Mouse (Mus musculus) intestine, postnatal 0 days (tissue): ENCODE data around the gene Smpdl3b. TPM values are rescaled to one million over a fixed set of nuclear protein-coding genes. Genes with fewer than 3 reads are reported as not detected.
"Not testable (repeated sequence)": the region's sequence is repeated elsewhere in the genome, so short reads cannot be mapped to it uniquely, and the experiment has no call there.

Experiments used
- ATAC-seq: fragments of 200-750 bp; cut with Nextera tagmentation; 2 replicates; pipeline ENCODE4 v1.8.0; 2017; ENCODE audit warnings: mild to moderate bottlenecking, moderate TSS enrichment, moderate library complexity
- H3K27ac ChIP-seq: fragments of 300-500 bp; sonication (generic); 2 replicates; pipeline ENCODE4 v1.5.1; 2014; ENCODE audit warnings: mild to moderate bottlenecking, low read depth, low read length, moderate library complexity
- H3K27me3 ChIP-seq: fragments of 300-500 bp; sonication (generic); replicated peaks from 2 replicates; pipeline ENCODE4 v1.6.1; 2014; ENCODE audit warnings: low read length, mixed read lengths; ENCODE audit not compliant: control insufficient read depth, insufficient read depth
- H3K36me3 ChIP-seq: fragments of 300-500 bp; sonication (generic); 2 replicates; pipeline ENCODE4 v1.6.1; 2014; ENCODE audit warnings: mild to moderate bottlenecking, moderate library complexity; ENCODE audit not compliant: control insufficient read depth, insufficient read depth
- H3K4me1 ChIP-seq: fragments of 300-500 bp; sonication (generic); replicated peaks from 2 replicates; pipeline ENCODE4 v1.6.1; 2014; ENCODE audit warnings: antibody characterized with exemption, low read length, mixed read lengths; ENCODE audit not compliant: control insufficient read depth, insufficient read depth
- H3K4me2 ChIP-seq: fragments of 300-500 bp; sonication (generic); replicated peaks from 2 replicates; pipeline ENCODE4 v1.6.1; 2014; ENCODE audit warnings: low read depth, mild to moderate bottlenecking, moderate library complexity
- H3K4me3 ChIP-seq: fragments of 300-500 bp; sonication (generic); 2 replicates; pipeline ENCODE4 v1.5.1; 2014; ENCODE audit warnings: low read depth, low read length
- H3K9ac ChIP-seq: fragments of 300-500 bp; sonication (generic); 2 replicates; pipeline ENCODE4 v1.6.1; 2014; ENCODE audit warnings: mild to moderate bottlenecking, low read depth, low read length
- H3K9me3 ChIP-seq: fragments of 300-500 bp; sonication (generic); 2 replicates; pipeline ENCODE4 v1.6.1; 2016; ENCODE audit warnings: mixed run types; ENCODE audit not compliant: control insufficient read depth
- CTCF ChIP-seq: sonication (generic); IDR thresholded peaks from 2 replicates; pipeline ENCODE4 v1.5.1; 2016; ENCODE audit warnings: low read depth, mild to moderate bottlenecking, control low read depth, antibody characterized with exemption, moderate library complexity
- WGBS: fragments of 180-500 bp; shearing (Covaris S2); extraction: QIAGEN DNeasy Blood & Tissue Kit; methylation state at CpG from one replicate; pipeline ENCODE4 v1.1.7; 2014; 5-methylcytosine and 5-hydroxymethylcytosine counted together
- polyA plus RNA-seq: library from polyadenylated mRNA; unstranded; fragments of >200 nt; fragmentation: Nextera tagmentation; extraction: Ambion mirVana; gene quantifications from 2 replicates; pipeline ENCODE4 v1.2.1, GENCODE M21; 2015

The Smpdl3b gene
- polyA plus RNA-seq, 1 experiment from 2014 or later = 2.9 TPM

GRCm38 (mm10) chr4:132743992-132744911 lies 12.8 kb downstream of the Smpdl3b start:
- H3K4me3 ChIP-seq = no peak overlapping the region
- no peak for TF ChIP-seq CTCF
- no peak for ATAC-seq
- no peaks in the 10 kb centered on the region for H3K9me3 ChIP-seq
- no peak overlapping the region for H3K27ac ChIP-seq
- WGBS = 79% methylated on average over 11 of the region's 11 CpGs
- no peak overlapping the region for H3K9ac ChIP-seq
- H3K4me1 ChIP-seq = 0 out of 2 replicates have a peak, but pooled peaks cover 5% of the 10 kb centered on the region
- H3K36me3 ChIP-seq = no peaks in the 10 kb centered on the region
- no peaks in the 10 kb centered on the region for H3K27me3 ChIP-seq
- no peak overlapping the region for H3K4me2 ChIP-seq

- Histone ChIP-seq H3K4me1 (no peaks in the 10 kb centered on the region), H3K27ac (no peak overlapping the region), H3K36me3 (no peaks in the 10 kb centered on the region), H3K4me3 (no peak overlapping the region), H3K9ac (no peak overlapping the region), H3K9me3 (no peaks in the 10 kb centered on the region), H3K27me3 (no peaks in the 10 kb centered on the region), H3K4me2 (no peak overlapping the region)
- no peak for TF ChIP-seq CTCF
- WGBS = 91% methylated on average over 7 of the region's 7 CpGs
- ATAC-seq = no peak
These were observed 15.6 kb downstream of the Smpdl3b start for GRCm38 (mm10) chr4:132741491-132741890.

- ATAC-seq, H3K36me3 ChIP-seq, H3K4me1 ChIP-seq, H3K9ac ChIP-seq, H3K4me3 ChIP-seq, H3K27ac ChIP-seq, H3K27me3 ChIP-seq, H3K4me2 ChIP-seq, H3K9me3 ChIP-seq: not testable (repeated sequence)
- WGBS = 92% methylated on average over 9 of the region's 9 CpGs
These were observed 19.9 kb downstream of the Smpdl3b start for GRCm38 (mm10) chr4:132737154-132737553.

GRCm38 (mm10) chr4:132735894-132736293 lies 21.2 kb downstream of the Smpdl3b start:
- no peaks in the 10 kb centered on the region for H3K9me3 ChIP-seq
- no peaks in the 10 kb centered on the region for H3K4me1 ChIP-seq
- H3K9ac ChIP-seq = no peak overlapping the region
- WGBS = 50% methylated on average over 3 of the region's 3 CpGs
- peak; percentile 30; the same call in 1 of the 2 replicates for ATAC-seq
- TF ChIP-seq CTCF = peak; percentile 59
- no peaks in the 10 kb centered on the region for H3K36me3 ChIP-seq
- no peak overlapping the region for H3K4me2 ChIP-seq
- no peak overlapping the region for H3K4me3 ChIP-seq
- H3K27me3 ChIP-seq = no peaks in the 10 kb centered on the region
- H3K27ac ChIP-seq = no peak overlapping the region

GRCm38 (mm10) chr4:132735389-132735788 lies 21.7 kb downstream of the Smpdl3b start:
- H3K27ac ChIP-seq = no peak overlapping the region
- H3K9ac ChIP-seq = no peak overlapping the region
- no peak overlapping the region for H3K4me2 ChIP-seq
- TF ChIP-seq CTCF = no peak
- no peak overlapping the region for H3K4me3 ChIP-seq
- H3K36me3 ChIP-seq = no peaks in the 10 kb centered on the region
- H3K27me3 ChIP-seq = no peaks in the 10 kb centered on the region
- H3K4me1 ChIP-seq = no peaks in the 10 kb centered on the region
- 77% methylated on average over 2 of the region's 2 CpGs for WGBS
- H3K9me3 ChIP-seq = no peaks in the 10 kb centered on the region
- no peak for ATAC-seq

DNA sequence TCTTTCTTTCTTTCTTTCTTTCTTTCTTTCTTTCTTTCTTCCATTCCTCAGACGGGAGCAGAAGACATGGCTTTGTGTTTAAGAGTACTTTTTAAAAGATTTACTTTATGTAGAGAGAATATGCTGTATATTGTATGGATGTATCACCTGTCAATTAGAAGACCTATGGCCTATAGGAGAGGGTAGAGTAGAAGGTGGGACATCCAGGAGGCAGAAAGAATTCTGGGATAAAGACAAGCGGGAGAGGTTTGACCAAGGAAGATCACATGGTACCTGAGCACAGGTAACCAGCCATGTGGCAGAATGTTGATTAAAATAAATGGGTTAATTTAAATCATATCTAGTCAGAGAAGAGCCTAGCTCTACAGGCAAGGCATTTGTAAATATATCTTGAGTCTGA lies 22.3 kb downstream of the Smpdl3b start:
- no peak overlapping the region for H3K4me3 ChIP-seq

More for the DNA sequence above, 22.3 kb downstream of the Smpdl3b start:
- WGBS = 90% methylated on average over 2 of the region's 2 CpGs
- Histone ChIP-seq H3K27ac (no peak overlapping the region), H3K27me3 (no peaks in the 10 kb centered on the region), H3K4me1 (no peaks in the 10 kb centered on the region), H3K36me3 (no peaks in the 10 kb centered on the region), H3K9me3 (no peaks in the 10 kb centered on the region), H3K9ac (no peak overlapping the region), H3K4me2 (no peak overlapping the region)
- ATAC-seq = no peak
- no peak for TF ChIP-seq CTCF
